Mouse (Mus musculus) heart, postnatal 0 days (tissue): Measurements from ENCODE around the gene Dkkl1.

Experiments used
- CTCF ChIP-seq: IDR thresholded peaks from 2 replicates; pipeline ENCODE4 v1.5.1; 2016; ENCODE audit warnings: antibody characterized with exemption, control low read depth, low read depth
- EP300 ChIP-seq: IDR thresholded peaks from 2 replicates; pipeline ENCODE4 v1.6.1; 2016; ENCODE audit warnings: antibody characterized with exemption, low read depth

DNA sequence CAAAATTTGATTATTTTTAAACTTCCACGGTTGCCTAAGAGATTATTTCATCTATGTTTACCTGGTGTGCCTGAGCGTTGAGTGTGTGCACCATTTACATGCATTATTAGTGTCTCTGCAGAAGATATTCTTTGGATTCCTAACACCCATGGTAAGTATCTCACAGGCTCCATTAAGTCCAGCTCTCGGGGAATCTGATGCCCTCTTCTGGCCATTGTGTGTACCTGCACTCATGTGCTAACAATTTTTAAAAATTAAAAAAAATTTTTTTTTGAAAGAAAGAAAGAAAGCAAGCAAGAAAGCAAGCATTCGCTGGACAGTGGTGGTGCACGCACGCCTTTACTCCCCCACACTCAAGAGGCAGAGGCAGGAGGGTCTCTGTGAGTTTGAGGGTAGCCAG is 3.7 kb downstream of the Dkkl1 start:
- no peak for TF ChIP-seq EP300
- no peak for TF ChIP-seq CTCF
